Mouse (Mus musculus): ENCODE results near the gene Cdh26. TPM values are rescaled to one million over a fixed set of nuclear protein-coding genes. Genes with fewer than 3 reads are reported as not detected.

Gene Cdh26
- polyA plus RNA-seq, 1 experiment = 0.08 TPM

- H3K27ac ChIP-seq (ENCODE audit: insufficient read depth, low read depth, low read length) = no peak overlapping the region
- H3K27me3 ChIP-seq (replicated peaks; ENCODE audit: control insufficient read depth, insufficient read depth, low read length) = no peaks in the 10 kb centered on the region
- TF ChIP-seq POLR2A (IDR thresholded peaks at IDR 0.05; ENCODE audit: low read depth, low read length) (no peak), CTCF (conservative IDR thresholded peaks at IDR 0.05; ENCODE audit: insufficient read depth, insufficient read length, low read depth, low read length) (no peak)
- no peak for DNase-seq
- WGBS = 52% methylated on average over 2 of the region's 2 CpGs
- H3K36me3 ChIP-seq (ENCODE audit: control insufficient read depth, insufficient read depth, low read length) = no peaks in the 10 kb centered on the region
- H3K4me3 ChIP-seq (ENCODE audit: insufficient read depth, low read depth, low read length) = no peak overlapping the region
- H3K4me1 ChIP-seq (ENCODE audit: control insufficient read depth, insufficient read depth, low read length) = no peaks in the 10 kb centered on the region
These were observed 89.9 kb downstream of the Cdh26 start for GRCm38 (mm10) chr2:178520216-178520615.

DNA sequence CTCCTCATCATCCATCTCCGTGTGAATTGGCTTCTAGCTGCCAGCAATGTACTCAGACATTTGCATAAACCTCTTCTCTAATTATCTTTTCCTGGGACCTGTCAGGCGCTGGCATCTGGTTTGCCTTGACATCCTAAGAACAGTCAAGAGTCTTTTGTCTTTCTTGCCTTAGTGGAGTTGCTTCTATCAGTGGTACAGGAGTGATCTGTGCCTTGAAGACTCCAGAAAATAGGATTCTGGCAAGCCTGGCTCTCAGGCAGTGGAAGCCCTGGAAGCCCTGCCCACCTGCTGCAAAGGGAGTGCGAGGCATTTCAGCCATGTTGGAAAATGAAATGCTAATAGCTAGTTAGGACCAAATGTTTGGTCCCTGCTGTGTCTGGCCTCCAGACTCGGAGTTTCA lies 92.0 kb downstream of the Cdh26 start:
- no peak for TF ChIP-seq POLR2A (IDR thresholded peaks at IDR 0.05; ENCODE audit: low read depth, low read length)
- TF ChIP-seq CTCF (conservative IDR thresholded peaks at IDR 0.05; ENCODE audit: insufficient read depth, insufficient read length, low read depth, low read length) = no peak
- WGBS = 64% methylated on average over 4 of the region's 4 CpGs

GRCm38 (mm10) chr2:178522786-178523185 lies 92.5 kb downstream of the Cdh26 start:
- Histone ChIP-seq H3K4me1 (ENCODE audit: control insufficient read depth, insufficient read depth, low read length) (no peaks in the 10 kb centered on the region), H3K27ac (ENCODE audit: insufficient read depth, low read depth, low read length) (no peak overlapping the region), H3K4me3 (ENCODE audit: insufficient read depth, low read depth, low read length) (no peak overlapping the region), H3K36me3 (ENCODE audit: control insufficient read depth, insufficient read depth, low read length) (no peaks in the 10 kb centered on the region), H3K27me3 (replicated peaks; ENCODE audit: control insufficient read depth, insufficient read depth, low read length) (no peaks in the 10 kb centered on the region)
- DNase-seq = no peak
- 100% methylated on average over 1 of the region's 1 CpGs for WGBS
- TF ChIP-seq POLR2A (IDR thresholded peaks at IDR 0.05; ENCODE audit: low read depth, low read length) (no peak), CTCF (conservative IDR thresholded peaks at IDR 0.05; ENCODE audit: insufficient read depth, insufficient read length, low read depth, low read length) (no peak)

More for the DNA sequence above, 92.0 kb downstream of the Cdh26 start:
- Histone ChIP-seq H3K27ac (ENCODE audit: insufficient read depth, low read depth, low read length) (no peak overlapping the region), H3K36me3 (ENCODE audit: control insufficient read depth, insufficient read depth, low read length) (no peaks in the 10 kb centered on the region), H3K4me3 (ENCODE audit: insufficient read depth, low read depth, low read length) (no peak overlapping the region), H3K27me3 (replicated peaks; ENCODE audit: control insufficient read depth, insufficient read depth, low read length) (no peaks in the 10 kb centered on the region), H3K4me1 (ENCODE audit: control insufficient read depth, insufficient read depth, low read length) (no peaks in the 10 kb centered on the region)
- no peak for DNase-seq

- no peak overlapping the region for H3K27ac ChIP-seq (ENCODE audit: insufficient read depth, low read depth, low read length)
- H3K27me3 ChIP-seq (replicated peaks; ENCODE audit: control insufficient read depth, insufficient read depth, low read length) = no peaks in the 10 kb centered on the region
- TF ChIP-seq CTCF (conservative IDR thresholded peaks at IDR 0.05; ENCODE audit: insufficient read depth, insufficient read length, low read depth, low read length) (no peak), POLR2A (IDR thresholded peaks at IDR 0.05; ENCODE audit: low read depth, low read length) (no peak)
- no peak overlapping the region for H3K4me3 ChIP-seq (ENCODE audit: insufficient read depth, low read depth, low read length)
- H3K36me3 ChIP-seq (ENCODE audit: control insufficient read depth, insufficient read depth, low read length) = no peaks in the 10 kb centered on the region
- H3K4me1 ChIP-seq (ENCODE audit: control insufficient read depth, insufficient read depth, low read length) = no peaks in the 10 kb centered on the region
- no peak for DNase-seq
- 83% methylated on average over 6 of the region's 6 CpGs for WGBS
These were observed 96.4 kb downstream of the Cdh26 start for GRCm38 (mm10) chr2:178526776-178527175.

- H3K27me3 ChIP-seq (replicated peaks; ENCODE audit: control insufficient read depth, insufficient read depth, low read length) = no peaks in the 10 kb centered on the region
- DNase-seq = no peak
- no peak overlapping the region for H3K4me3 ChIP-seq (ENCODE audit: insufficient read depth, low read depth, low read length)
- whole genome bisulfite sequencing = 69% methylated on average over 5 of the region's 5 CpGs
- no peaks in the 10 kb centered on the region for H3K4me1 ChIP-seq (ENCODE audit: control insufficient read depth, insufficient read depth, low read length)
- H3K27ac ChIP-seq (ENCODE audit: insufficient read depth, low read depth, low read length) = no peak overlapping the region
- H3K36me3 ChIP-seq (ENCODE audit: control insufficient read depth, insufficient read depth, low read length) = no peaks in the 10 kb centered on the region
- TF ChIP-seq CTCF (conservative IDR thresholded peaks at IDR 0.05; ENCODE audit: insufficient read depth, insufficient read length, low read depth, low read length) (no peak), POLR2A (IDR thresholded peaks at IDR 0.05; ENCODE audit: low read depth, low read length) (no peak)
These were observed 100.9 kb downstream of the Cdh26 start for GRCm38 (mm10) chr2:178531226-178531625.

DNA sequence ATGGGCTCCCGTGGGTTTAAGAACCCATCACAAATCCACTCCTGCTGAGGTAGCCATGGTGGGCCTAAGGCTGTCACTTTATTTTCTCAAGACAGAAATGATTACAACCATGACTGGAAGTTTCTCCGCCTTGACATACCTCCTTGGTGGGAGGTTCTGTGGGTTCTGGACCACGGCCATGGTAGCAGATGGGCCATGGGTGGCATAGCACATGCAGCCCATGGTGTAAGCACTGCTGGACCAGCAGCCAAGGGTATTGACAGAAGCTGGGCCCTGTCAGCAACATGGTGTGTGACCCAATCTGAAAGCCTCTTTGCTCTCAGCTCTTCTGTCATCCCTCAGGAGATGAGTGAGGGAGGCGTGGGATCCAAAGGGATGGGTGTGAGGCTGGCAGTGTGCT lies 106.2 kb downstream of the Cdh26 start:
- H3K27me3 ChIP-seq (replicated peaks; ENCODE audit: control insufficient read depth, insufficient read depth, low read length) = no peaks in the 10 kb centered on the region
- no peak overlapping the region for H3K4me3 ChIP-seq (ENCODE audit: insufficient read depth, low read depth, low read length)
- TF ChIP-seq CTCF (conservative IDR thresholded peaks at IDR 0.05; ENCODE audit: insufficient read depth, insufficient read length, low read depth, low read length) (no peak), POLR2A (IDR thresholded peaks at IDR 0.05; ENCODE audit: low read depth, low read length) (no peak)
- WGBS = 90% methylated on average over 4 of the region's 4 CpGs
- DNase-seq = no peak
- H3K36me3 ChIP-seq (ENCODE audit: control insufficient read depth, insufficient read depth, low read length) = no peaks in the 10 kb centered on the region
- H3K27ac ChIP-seq (ENCODE audit: insufficient read depth, low read depth, low read length) = no peak overlapping the region
- H3K4me1 ChIP-seq (ENCODE audit: control insufficient read depth, insufficient read depth, low read length) = no peaks in the 10 kb centered on the region

Other genes starting within 250 kb of the Cdh26 start
- gene Sycp2, start 22.8 kb upstream of the Cdh26 start, polyA plus RNA-seq (2012; rRNA removed) = 0.01 TPM in 1 of 2 replicates, not detected in the other
- gene Ppp1r3d, start 16.1 kb upstream of the Cdh26 start, polyA plus RNA-seq (2012; rRNA removed) = 1.5 and 2.4 TPM in 2 replicates
- 1.8 TPM in 2 replicates for gene Fam217b, start 16.0 kb upstream of the Cdh26 start, polyA plus RNA-seq (2012; rRNA removed)

Data from kidney, adult 2 months (tissue).